Mouse (Mus musculus) liver, adult (tissue): Measurements from ENCODE around the gene Mast3.

Source experiments
- GATA4 ChIP-seq: IDR thresholded peaks from 2 replicates; pipeline ENCODE4 v1.6.1; 2014; ENCODE audit warnings: mild to moderate bottlenecking, low read length; ENCODE audit not compliant: insufficient replicate concordance

Gene Mast3

GRCm38 (mm10) chr8:70839408-70840351 is 34.8 kb upstream of the Mast3 start, which contains the start of gene Arrdc2:
TSS of gene Arrdc2 (minus strand) at chr8:70839720.
- TF ChIP-seq GATA4: no peak; the same call in 1 of the 2 replicates

DNA sequence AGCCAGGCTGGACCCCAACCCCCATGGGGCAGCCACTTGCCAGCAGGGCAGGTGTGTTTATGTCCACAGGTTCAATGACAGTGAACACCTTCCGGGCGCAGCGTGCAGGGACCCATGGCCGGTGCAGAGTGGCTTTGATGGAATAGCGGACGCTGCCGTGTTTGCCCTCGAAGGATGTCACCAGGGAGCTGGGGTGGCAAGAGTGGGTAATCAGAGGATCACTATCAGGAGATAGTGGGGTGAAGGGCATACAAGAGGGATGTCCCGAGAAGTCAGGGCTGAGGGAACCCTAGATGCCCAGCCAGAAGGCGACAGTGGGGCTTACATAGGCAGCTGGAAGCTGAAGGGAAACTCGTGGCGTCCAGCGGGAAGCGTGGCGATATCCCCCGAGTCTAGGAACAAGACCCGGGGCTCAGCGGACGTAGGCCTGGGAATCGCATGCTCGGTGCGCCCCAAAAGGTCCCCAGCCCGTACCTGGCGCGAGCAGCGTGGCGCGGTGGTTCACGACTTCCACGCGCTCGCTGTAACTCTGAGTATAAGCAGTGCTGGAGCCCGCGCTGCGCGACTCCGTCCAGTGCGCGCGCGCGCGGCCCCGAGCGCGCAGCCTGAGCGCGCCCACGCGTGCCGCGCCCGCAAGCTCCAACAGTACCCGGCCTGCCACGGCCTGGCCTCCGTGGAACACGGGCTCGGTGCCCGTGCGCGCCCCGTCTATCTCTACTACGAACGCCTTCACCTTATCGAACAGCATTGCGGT is 34.0 kb upstream of the Mast3 start:
- no peak for TF ChIP-seq GATA4

DNA sequence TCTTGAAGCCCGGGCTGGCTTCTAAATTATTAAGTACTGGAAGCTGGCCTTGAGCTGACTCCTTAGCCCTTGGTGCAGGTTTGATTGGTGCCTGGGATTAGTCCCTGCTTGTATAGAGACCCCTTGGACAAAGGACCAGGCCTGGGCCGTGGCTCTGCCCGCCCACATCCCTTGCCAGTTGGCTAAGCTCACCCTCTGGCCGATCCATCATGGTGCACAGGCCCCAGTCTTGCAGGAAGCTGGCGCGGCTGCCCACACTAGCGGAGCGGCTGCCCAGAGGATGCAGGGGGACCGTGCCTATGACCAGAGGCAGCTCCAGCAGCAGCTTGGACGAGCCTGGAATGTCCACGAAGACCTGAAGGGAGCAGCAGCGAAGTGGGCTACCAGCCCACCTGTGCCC is 31.8 kb upstream of the Mast3 start:
- TF ChIP-seq GATA4: no peak

DNA sequence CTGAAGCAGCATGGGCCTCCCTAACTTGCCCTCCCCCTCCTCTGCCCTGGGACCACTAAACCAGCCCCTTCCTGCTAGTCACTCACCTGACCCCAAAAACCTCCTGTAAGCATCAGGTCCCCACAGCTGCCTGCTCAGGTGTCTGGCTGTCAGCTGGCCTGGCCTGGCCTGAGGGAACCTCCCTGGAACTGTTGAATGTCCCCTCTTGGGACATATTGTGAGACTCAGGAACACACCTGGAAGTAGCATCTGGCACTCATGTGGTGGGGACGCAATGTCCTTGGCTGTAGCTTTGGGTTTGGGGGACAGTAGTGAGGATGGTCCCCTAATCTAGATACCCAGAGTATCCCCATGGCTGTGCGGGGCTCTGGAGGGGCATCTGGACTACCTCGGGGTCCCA is 29.2 kb upstream of the Mast3 start:
- TF ChIP-seq GATA4: no peak

DNA sequence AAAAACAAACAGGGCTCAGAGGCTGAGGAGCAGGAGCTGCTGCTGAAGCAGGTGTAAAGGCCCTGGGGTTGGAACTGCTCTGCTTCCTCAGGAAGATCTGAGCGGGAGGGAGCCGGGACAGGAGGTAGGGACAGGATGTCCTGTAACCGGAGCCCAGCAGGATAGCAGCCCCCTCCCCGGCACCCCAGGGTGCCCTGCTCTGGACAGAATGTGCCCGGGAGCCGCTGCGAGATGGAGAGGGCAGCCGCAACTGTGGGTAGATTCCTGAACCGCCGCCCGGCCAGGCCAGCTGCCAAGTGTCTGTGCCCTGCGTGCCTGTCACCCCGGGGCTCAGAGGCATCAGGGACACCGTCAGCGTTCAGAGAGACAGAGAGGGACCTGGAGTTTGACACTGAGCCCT is 28.7 kb upstream of the Mast3 start:
- peak; percentile 44; the same call in 1 of the 2 replicates for TF ChIP-seq GATA4

- TF ChIP-seq GATA4: no peak
Measured at GRCm38 (mm10) chr8:70833018-70833482, 28.2 kb upstream of the Mast3 start.

- TF ChIP-seq GATA4: no peak
Measured at GRCm38 (mm10) chr8:70832371-70832770, 27.5 kb upstream of the Mast3 start.

- TF ChIP-seq GATA4: no peak
Measured at GRCm38 (mm10) chr8:70831517-70831916, 26.7 kb upstream of the Mast3 start.

DNA sequence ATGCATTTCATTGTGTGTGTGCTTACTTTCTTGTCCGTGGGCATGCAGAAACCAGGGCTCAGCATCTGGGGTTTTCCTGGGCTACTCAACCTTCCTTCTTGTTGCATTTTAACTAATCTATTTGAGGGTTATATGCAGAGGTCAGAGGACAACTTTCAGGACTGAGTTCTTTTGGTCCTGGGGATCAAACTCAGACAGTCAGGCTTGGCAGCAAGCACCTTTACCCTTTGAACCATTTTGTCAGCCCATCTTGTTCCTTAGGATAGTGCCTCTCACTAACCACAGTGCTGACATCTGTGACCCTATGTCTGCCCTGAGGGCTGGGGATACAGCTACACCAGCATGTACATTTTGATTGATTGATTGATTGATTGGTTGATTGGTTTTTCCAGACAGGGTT is 22.9 kb upstream of the Mast3 start:
- no peak for TF ChIP-seq GATA4

DNA sequence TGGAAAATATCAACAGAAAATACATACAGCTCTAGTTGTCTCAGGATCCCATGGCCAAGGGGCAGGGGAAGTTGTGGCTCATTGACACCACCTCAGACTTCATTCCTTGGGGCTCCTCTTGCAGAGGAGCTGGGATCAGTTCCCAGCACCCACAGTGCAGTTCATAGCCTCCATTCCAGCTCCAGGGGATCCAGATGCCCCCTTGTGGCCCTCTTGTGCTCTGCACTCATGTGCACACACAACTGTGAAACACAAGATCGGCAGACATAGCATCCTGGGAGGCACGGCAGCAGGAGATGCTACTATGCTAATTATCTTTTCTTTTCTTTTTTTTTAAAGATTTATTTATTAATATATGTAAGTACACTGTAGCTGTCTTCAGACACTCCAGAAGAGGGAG is 22.2 kb upstream of the Mast3 start:
- TF ChIP-seq GATA4: no peak

- TF ChIP-seq GATA4: no peak
Measured at GRCm38 (mm10) chr8:70825816-70826215, 21.0 kb upstream of the Mast3 start.

GRCm38 (mm10) chr8:70823802-70824201 is 18.9 kb upstream of the Mast3 start:
- no peak for TF ChIP-seq GATA4

DNA sequence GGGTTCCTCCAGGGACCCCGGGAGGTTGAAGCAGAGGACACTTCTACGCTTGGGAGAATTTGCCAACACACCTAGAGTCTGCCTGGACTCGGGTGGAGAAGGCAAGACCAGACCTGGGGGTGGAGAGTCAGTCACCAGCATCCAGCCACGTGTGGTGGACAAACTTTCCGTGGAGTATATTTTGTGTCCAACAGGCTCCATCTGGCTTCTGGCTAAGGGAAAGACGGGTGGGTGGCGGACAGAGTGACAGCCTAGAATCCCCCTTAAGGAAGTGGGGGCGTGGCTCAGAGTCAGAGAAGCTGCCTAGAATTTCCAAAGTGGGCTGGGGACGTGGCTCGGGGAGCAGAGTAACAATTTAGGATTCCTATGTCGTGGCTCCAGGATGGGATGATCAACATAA is 17.1 kb upstream of the Mast3 start:
- no peak for TF ChIP-seq GATA4

- TF ChIP-seq GATA4: no peak
Measured at GRCm38 (mm10) chr8:70821399-70821962, 16.6 kb upstream of the Mast3 start.

- TF ChIP-seq GATA4: no peak
Measured at GRCm38 (mm10) chr8:70820101-70820935, 15.5 kb upstream of the Mast3 start.

- TF ChIP-seq GATA4: no peak
Measured at GRCm38 (mm10) chr8:70816679-70817078, 11.8 kb upstream of the Mast3 start.
